Mouse (Mus musculus) neural tube, embryonic 13.5 days (tissue): Measurements from ENCODE around the gene Il20. TPM values are rescaled to one million over a fixed set of nuclear protein-coding genes. Genes with fewer than 3 reads are reported as not detected.

ENCODE experiments used
- ATAC-seq: fragments of 200-750 bp; cut with Nextera tagmentation; 2 replicates; pipeline ENCODE4 v1.8.0; 2017; ENCODE audit warnings: low read depth, mild to moderate bottlenecking, moderate TSS enrichment, moderate library complexity
- H3K27ac ChIP-seq: fragments of 300-500 bp; sonication (generic); replicated peaks from 2 replicates; pipeline ENCODE4 v1.5.1; 2015; ENCODE audit warnings: moderate library complexity, mild to moderate bottlenecking, inconsistent platforms
- H3K27me3 ChIP-seq: fragments of 300-500 bp; sonication (generic); 2 replicates; pipeline ENCODE4 v1.6.1; 2015; ENCODE audit warnings: mild to moderate bottlenecking, inconsistent platforms
- H3K36me3 ChIP-seq: fragments of 300-500 bp; sonication (generic); 2 replicates; pipeline ENCODE4 v1.6.1; 2015; ENCODE audit warnings: mild to moderate bottlenecking, inconsistent platforms
- H3K4me1 ChIP-seq: fragments of 300-500 bp; sonication (generic); replicated peaks from 2 replicates; pipeline ENCODE4 v1.6.1; 2015; ENCODE audit warnings: inconsistent platforms
- H3K4me2 ChIP-seq: fragments of 300-500 bp; sonication (generic); 2 replicates; pipeline ENCODE4 v1.6.1; 2015; ENCODE audit warnings: inconsistent platforms, mild to moderate bottlenecking, moderate library complexity
- H3K4me3 ChIP-seq: fragments of 300-500 bp; sonication (generic); 2 replicates; pipeline ENCODE4 v1.5.1; 2015; ENCODE audit warnings: mild to moderate bottlenecking, inconsistent platforms
- H3K9ac ChIP-seq: fragments of 300-500 bp; sonication (generic); 2 replicates; pipeline ENCODE4 v1.6.1; 2015; ENCODE audit warnings: moderate library complexity, mild to moderate bottlenecking, inconsistent platforms
- H3K9me3 ChIP-seq: fragments of 300-500 bp; sonication (generic); 2 replicates; pipeline ENCODE4 v1.6.1; 2016; ENCODE audit warnings: inconsistent platforms
- WGBS: fragments of 180-500 bp; shearing (Covaris S2); methylation state at CpG from one replicate; pipeline ENCODE4 v1.1.7; 2015; 5-methylcytosine and 5-hydroxymethylcytosine counted together
- polyA plus RNA-seq: library from polyadenylated mRNA; unstranded; fragments of >200 nt; fragmentation: Nextera tagmentation; extraction: Ambion mirVana; gene quantifications from 2 replicates; pipeline ENCODE4 v1.2.1, GENCODE M21; 2015

The Il20 gene
- polyA plus RNA-seq, 1 experiment from 2014 or later = not detected

DNA sequence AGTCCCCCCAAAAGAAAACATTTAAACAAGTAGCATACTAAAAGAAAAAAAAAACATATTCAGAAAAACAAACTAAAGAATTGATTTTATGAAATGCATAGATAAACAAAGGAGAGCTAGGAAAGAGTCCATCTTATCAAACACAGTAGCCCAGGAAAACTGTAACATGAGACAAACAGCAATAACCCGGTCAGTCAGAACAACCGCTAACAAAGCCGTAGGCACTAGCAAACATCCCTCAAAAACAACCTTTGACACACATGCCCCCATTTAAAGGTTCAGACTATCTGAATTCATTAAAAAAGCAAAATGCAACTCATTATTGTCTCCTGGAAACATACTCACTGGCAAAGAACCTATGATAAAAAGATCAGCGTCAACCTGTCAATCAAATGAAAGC lies 53.8 kb downstream of the Il20 start:
- 94% methylated on average over 4 of the region's 4 CpGs for WGBS
- Histone ChIP-seq H3K4me1 (no peaks in the 10 kb centered on the region), H3K27ac (no peak overlapping the region), H3K4me2 (no peak overlapping the region), H3K9ac (no peak overlapping the region), H3K27me3 (no peaks in the 10 kb centered on the region), H3K36me3 (no peaks in the 10 kb centered on the region), H3K9me3 (no peaks in the 10 kb centered on the region), H3K4me3 (no peak overlapping the region)
- no peak for ATAC-seq

Other genes starting within 250 kb of the Il20 start
- gene C4bp, start 249.8 kb downstream of the Il20 start, polyA plus RNA-seq = not detected in 2 replicates
- not detected in 2 replicates for gene Gm29427, start 195.7 kb downstream of the Il20 start, polyA plus RNA-seq
- gene Yod1, start 194.1 kb downstream of the Il20 start, polyA plus RNA-seq = 18.1 and 19.0 TPM in 2 replicates
- 19.5 and 20.9 TPM in 2 replicates for gene Pfkfb2, start 182.2 kb downstream of the Il20 start, polyA plus RNA-seq
- gene AA986860, start 179.5 kb downstream of the Il20 start, polyA plus RNA-seq = 0.49 and 1.4 TPM in 2 replicates
- not detected in 2 replicates for gene Fcamr, start 110.5 kb downstream of the Il20 start, polyA plus RNA-seq
- gene Pigr, start 84.8 kb downstream of the Il20 start, polyA plus RNA-seq = not detected in 2 replicates
- gene Fcmr, start 45.8 kb downstream of the Il20 start, polyA plus RNA-seq = not detected in 2 replicates
- not detected in 2 replicates for gene Il24, start 24.0 kb downstream of the Il20 start, polyA plus RNA-seq
- gene Il19, start 28.7 kb upstream of the Il20 start, polyA plus RNA-seq = not detected in 2 replicates
- not detected in 2 replicates for gene Il10, start 108.4 kb upstream of the Il20 start, polyA plus RNA-seq
- 22.3 and 22.7 TPM in 2 replicates for gene Mapkapk2, start 186.4 kb upstream of the Il20 start, polyA plus RNA-seq
- 12.8 and 17.3 TPM in 2 replicates for gene Dyrk3, start 226.9 kb upstream of the Il20 start, polyA plus RNA-seq
- gene Eif2d, start 241.7 kb upstream of the Il20 start, polyA plus RNA-seq = 47.9 and 50.4 TPM in 2 replicates